Mouse (Mus musculus): Measurements from ENCODE around the gene Gstt4. TPM values are rescaled to one million over a fixed set of nuclear protein-coding genes. Genes with fewer than 3 reads are reported as not detected.

The Gstt4 gene
- not detected for total RNA-seq (2023)

DNA sequence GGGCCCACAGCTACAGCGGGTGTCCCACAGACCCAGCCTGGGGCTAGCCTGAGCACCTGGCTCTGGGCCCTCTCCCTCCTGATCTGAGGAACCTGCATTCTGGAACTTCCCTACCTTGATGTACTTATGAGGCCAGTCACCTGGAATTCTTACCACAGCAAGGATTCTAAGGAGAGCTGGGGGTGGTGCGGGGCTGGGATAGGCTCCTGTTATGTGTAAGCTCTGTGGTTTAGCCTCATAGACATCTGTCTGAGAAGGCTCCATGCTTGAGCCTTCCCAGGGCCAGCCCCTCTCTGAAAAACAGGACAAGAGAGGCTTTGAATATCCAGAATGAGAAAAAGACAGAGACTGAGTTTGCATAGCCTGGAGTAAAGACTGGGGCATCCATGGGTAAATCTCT, at the start of gene Gstt4:
Gene Gstt4 (minus strand): TSS at position 101 of the 400 bp plus-strand sequence.

GRCm38 (mm10) chr10:75859786-75860470, 37.6 kb upstream of the Gstt4 start, which contains the start of gene Mif:
TSS of gene Mif (minus strand) at chr10:75860240.

DNA sequence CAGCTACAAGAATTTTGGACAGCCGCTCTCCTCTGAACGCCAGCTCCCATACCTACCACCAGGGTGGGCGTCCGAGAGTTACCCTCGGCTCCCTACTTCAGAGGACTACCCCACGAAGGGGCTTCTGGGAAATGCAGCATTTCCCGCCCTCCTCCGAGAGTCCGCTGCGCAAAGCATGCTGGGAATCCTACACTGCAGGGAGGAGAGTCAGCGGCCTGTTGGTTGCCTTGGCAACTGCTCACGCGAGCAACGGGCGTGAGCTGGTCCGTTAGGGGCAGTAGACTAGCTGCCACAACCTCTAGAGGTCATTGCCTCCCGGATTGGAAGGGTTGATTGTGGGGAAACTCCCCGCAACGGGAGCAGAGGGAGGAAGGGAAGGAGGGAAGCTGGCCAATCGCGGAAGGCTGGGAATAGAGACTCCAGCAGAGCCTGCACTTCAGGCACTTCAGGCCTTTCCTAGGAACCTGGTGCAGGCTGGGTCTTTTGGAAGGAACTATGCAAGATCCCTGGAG, 15.0 kb upstream of the Gstt4 start, which contains the start of gene Gstt2:
Gene Gstt2 (minus strand): TSS at position 177 of the 512 bp plus-strand sequence.

DNA sequence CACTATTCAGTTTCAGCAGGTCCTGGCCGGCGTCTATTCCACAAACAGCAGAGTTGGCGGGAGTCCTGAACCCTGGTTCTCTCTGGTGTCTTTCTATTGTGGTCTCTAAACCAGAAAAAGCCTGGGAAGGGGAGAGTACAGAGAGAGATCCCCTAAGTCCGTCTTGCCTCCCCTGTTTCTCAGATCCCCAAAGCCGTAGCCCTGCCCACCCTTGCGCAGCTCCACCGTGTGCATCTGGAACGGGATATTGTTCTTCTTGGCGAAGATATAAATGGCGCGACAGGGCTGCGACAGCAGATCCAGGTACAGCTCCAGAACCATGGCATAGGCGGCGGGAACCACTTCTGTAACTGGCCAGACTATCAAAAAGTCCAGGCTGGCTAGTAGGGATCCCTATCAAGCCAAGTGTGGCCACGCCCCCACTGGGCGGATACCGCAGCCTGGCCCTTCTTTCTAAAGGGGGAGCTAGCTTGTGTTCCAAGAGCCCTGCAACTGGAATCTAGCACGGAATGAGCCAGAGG, 24.1 kb downstream of the Gstt4 start, which contains the start of gene Gstt1:
Gene Gstt1 (minus strand): TSS at position 409 of the 521 bp plus-strand sequence.

GRCm38 (mm10) chr10:75780769-75781578, 41.4 kb downstream of the Gstt4 start, which contains the start of the genes Gm20441 and Gstt3:
TSS of gene Gm20441 (minus strand) at chr10:75780954.
TSS of gene Gstt3 (minus strand) at chr10:75781414.

GRCm38 (mm10) chr10:75772795-75773664, 49.3 kb downstream of the Gstt4 start, which contains the start of gene Ddt:
TSS of gene Ddt (minus strand) at chr10:75773414.

Other genes starting within 250 kb of the Gstt4 start
- 10 to 100 TPM; 28.1 to 30.1 TPM for gene Ggt5, start 233.2 kb downstream of the Gstt4 start, total RNA-seq (2023)
- 1 to 10 TPM in 1 of 2 experiments, under 1 TPM in 1; 0.90 to 1.0 TPM for gene Susd2, start 178.5 kb downstream of the Gstt4 start, total RNA-seq (2023)
- gene Cabin1, start 58.2 kb downstream of the Gstt4 start, total RNA-seq (2023), result 10 to 100 TPM; 51.9 to 64.5 TPM
- 10 to 100 TPM; 11.9 to 16.8 TPM for gene Ddt, start 49.1 kb downstream of the Gstt4 start, total RNA-seq (2023)
- gene Gm20441, start 41.6 kb downstream of the Gstt4 start, total RNA-seq (2023), result not detected
- 1 to 10 TPM; 3.3 TPM for gene Gstt3, start 41.1 kb downstream of the Gstt4 start, total RNA-seq (2023)
- gene Gstt1, start 24.0 kb downstream of the Gstt4 start, total RNA-seq (2023), result 1 to 10 TPM; 3.3 to 3.7 TPM
- gene Gstt2, start 14.9 kb upstream of the Gstt4 start, total RNA-seq (2023), result 1 to 10 TPM; 4.0 to 7.5 TPM
- gene Mif, start 37.7 kb upstream of the Gstt4 start, total RNA-seq (2023), result 10 to 100 TPM; 68.8 to 78.6 TPM
- gene Derl3, start 70.9 kb upstream of the Gstt4 start, total RNA-seq (2023), result 1 to 10 TPM; 1.2 to 1.8 TPM
- 10 to 100 TPM; 37.4 to 38.3 TPM for gene Smarcb1, start 99.1 kb upstream of the Gstt4 start, total RNA-seq (2023)
- gene Chchd10, start 110.6 kb upstream of the Gstt4 start, total RNA-seq (2023), result 10 to 100 TPM in 1 of 2 experiments, 1 to 10 TPM in 1; 8.0 to 10.3 TPM
- gene Mmp11, start 114.0 kb upstream of the Gstt4 start, total RNA-seq (2023), result under 1 TPM in 1 of 2 experiments, not detected in 1; 0.20 TPM
- 1 to 10 TPM; 1.0 to 1.6 TPM for gene Gm867, start 118.1 kb upstream of the Gstt4 start, total RNA-seq (2023)
- gene Vpreb3, start 120.5 kb upstream of the Gstt4 start, total RNA-seq (2023), result 1 to 10 TPM; 2.6 to 3.6 TPM
- under 1 TPM in 1 of 2 experiments, not detected in 1; 0.13 TPM for gene Gm5134, start 132.0 kb upstream of the Gstt4 start, total RNA-seq (2023)
- gene Zfp280b, start 210.1 kb upstream of the Gstt4 start, total RNA-seq (2023), result 1 to 10 TPM; 3.3 to 5.6 TPM